Mouse (Mus musculus) MEL (cell line): ENCODE measurements around the gene Erg. TPM values are rescaled to one million over a fixed set of nuclear protein-coding genes. Genes with fewer than 3 reads are reported as not detected.

Experiments used
- DNase-seq: peaks from one replicate; pipeline ENCODE4 v3.0.0; 2011; ENCODE audit warnings: low read depth, low spot score
- H3K27ac ChIP-seq: 2 replicates; pipeline ENCODE4 v1.5.1; 2012; ENCODE audit warnings: low read depth, mild to moderate bottlenecking, control low read depth, low read length, moderate library complexity; ENCODE audit not compliant: control insufficient read depth
- H3K27me3 ChIP-seq, 2 experiments: fragments of 150-350 bp in 1 of 2; sonication (generic) in 1 of 2; 2 replicates each; pipeline ENCODE4 v1.6.1; 2012; ENCODE audit warnings: low read length in 2 of 2, mild to moderate bottlenecking in 2 of 2, improper control_type of control experiment in 1 of 2, moderate library complexity in 1 of 2; ENCODE audit not compliant: insufficient read depth in 2 of 2, control insufficient read depth in 1 of 2
- H3K36me3 ChIP-seq, 2 experiments: 2 replicates each; pipeline ENCODE4 v1.6.1; 2012 to 2014; ENCODE audit warnings: low read length in 2 of 2, improper control_type of control experiment in 1 of 2, inconsistent platforms in 1 of 2, mild to moderate bottlenecking in 1 of 2; ENCODE audit not compliant: insufficient read depth in 2 of 2, control insufficient read depth in 1 of 2
- H3K4me1 ChIP-seq, 2 experiments: fragments of 150-350 bp in 1 of 2; sonication (generic) in 1 of 2; 2 replicates each; pipeline ENCODE4 v1.6.1; 2012; ENCODE audit warnings: low read length in 2 of 2, improper control_type of control experiment in 1 of 2, mild to moderate bottlenecking in 1 of 2; ENCODE audit not compliant: insufficient read depth in 2 of 2, control insufficient read depth in 1 of 2
- H3K4me3 ChIP-seq, 2 experiments: fragments of 150-350 bp in 1 of 2; sonication (generic) in 1 of 2; 2 replicates each; pipeline ENCODE4 v1.5.1; 2012; ENCODE audit warnings: low read depth in 2 of 2, low read length in 2 of 2, mild to moderate bottlenecking in 2 of 2, moderate library complexity in 2 of 2, control low read depth in 1 of 2, improper control_type of control experiment in 1 of 2; ENCODE audit not compliant: control insufficient read depth in 1 of 2, insufficient read depth in 1 of 2
- H3K79me2 ChIP-seq: 2 replicates; pipeline ENCODE4 v1.6.1; 2012; ENCODE audit warnings: mild to moderate bottlenecking, low read length, moderate library complexity; ENCODE audit not compliant: control insufficient read depth, poor library complexity, insufficient read depth
- H3K9ac ChIP-seq: 2 replicates; pipeline ENCODE4 v1.6.1; 2012; ENCODE audit warnings: low read depth, mild to moderate bottlenecking, control low read depth, low read length, moderate library complexity; ENCODE audit not compliant: control insufficient read depth, poor library complexity, severe bottlenecking
- H3K9me3 ChIP-seq: fragments of 150-350 bp; sonication (generic); replicated peaks from 2 replicates; pipeline ENCODE4 v1.6.1; 2012; ENCODE audit warnings: mild to moderate bottlenecking, low read length, improper control_type of control experiment, moderate library complexity; ENCODE audit not compliant: insufficient read depth
- CHD1 ChIP-seq: IDR thresholded peaks from 2 replicates; pipeline ENCODE4 v1.6.1; 2012; ENCODE audit warnings: low read depth, mild to moderate bottlenecking, inconsistent platforms, low read length, improper control_type of control experiment
- CTCF ChIP-seq, 3 experiments: IDR thresholded peaks in 2 of 3; conservative IDR thresholded peaks in 1 of 3; 2 replicates each; pipeline ENCODE4 v1.5.1; 2011 to 2012; ENCODE audit warnings: low read length in 3 of 3, low read depth in 2 of 3, mild to moderate bottlenecking in 2 of 3, improper control_type of control experiment in 1 of 3, inconsistent platforms in 1 of 3, mixed read lengths in 1 of 3, moderate library complexity in 1 of 3; ENCODE audit not compliant: control insufficient read depth in 1 of 3, insufficient read depth in 1 of 3, poor library complexity in 1 of 3, severe bottlenecking in 1 of 3
- ELF1 ChIP-seq: IDR thresholded peaks from 2 replicates; pipeline ENCODE4 v1.6.1; 2014; ENCODE audit warnings: low read depth, mild to moderate bottlenecking, inconsistent platforms, low read length, improper control_type of control experiment, moderate library complexity
- GABPA ChIP-seq: IDR thresholded peaks from 2 replicates; pipeline ENCODE4 v1.6.1; 2012; ENCODE audit warnings: low read depth, mild to moderate bottlenecking, inconsistent platforms, low read length, improper control_type of control experiment, moderate library complexity
- GATA1 ChIP-seq: IDR thresholded peaks from 2 replicates; pipeline ENCODE4 v1.6.1; 2011; ENCODE audit warnings: low read depth, low read length, improper control_type of control experiment
- HCFC1 ChIP-seq: IDR thresholded peaks from 2 replicates; pipeline ENCODE4 v1.6.1; 2012; ENCODE audit warnings: low read depth, mild to moderate bottlenecking, inconsistent platforms, low read length, improper control_type of control experiment, moderate library complexity
- KAT2A ChIP-seq: conservative IDR thresholded peaks from 2 replicates; pipeline ENCODE4 v1.6.1; 2012; ENCODE audit warnings: low read depth, low read length, improper control_type of control experiment, inconsistent platforms
- MAFK ChIP-seq: IDR thresholded peaks from 2 replicates; pipeline ENCODE4 v1.6.1; 2011; ENCODE audit warnings: low read depth, mild to moderate bottlenecking, low read length, improper control_type of control experiment, borderline replicate concordance
- MAZ ChIP-seq: IDR thresholded peaks from 2 replicates; pipeline ENCODE4 v1.6.1; 2012; ENCODE audit warnings: low read depth, mild to moderate bottlenecking, inconsistent platforms, low read length, improper control_type of control experiment
- MEF2A ChIP-seq: IDR thresholded peaks from 2 replicates; pipeline ENCODE4 v1.6.1; 2014; ENCODE audit warnings: low read depth, mild to moderate bottlenecking, inconsistent platforms, low read length, improper control_type of control experiment; ENCODE audit not compliant: poor library complexity, insufficient replicate concordance, severe bottlenecking; ENCODE audit errors: extremely low read depth
- MYB ChIP-seq: IDR thresholded peaks from 2 replicates; pipeline ENCODE4 v1.6.1; 2011; ENCODE audit warnings: mild to moderate bottlenecking, low read depth, low read length, improper control_type of control experiment
- NELFE ChIP-seq: IDR thresholded peaks from 2 replicates; pipeline ENCODE4 v1.6.1; 2011; ENCODE audit warnings: low read depth, low read length, improper control_type of control experiment
- NRF1 ChIP-seq: IDR thresholded peaks from 2 replicates; pipeline ENCODE4 v1.6.1; 2014; ENCODE audit warnings: low read depth, mild to moderate bottlenecking, inconsistent platforms, low read length, improper control_type of control experiment, moderate library complexity; ENCODE audit not compliant: poor library complexity, insufficient read depth, severe bottlenecking
- POLR2A ChIP-seq, 2 experiments: IDR thresholded peaks; 2 replicates each; pipeline ENCODE4 v1.6.1; 2011 to 2012; ENCODE audit warnings: low read length in 2 of 2, mild to moderate bottlenecking in 2 of 2, control low read depth in 1 of 2, improper control_type of control experiment in 1 of 2, low read depth in 1 of 2, moderate library complexity in 1 of 2; ENCODE audit not compliant: control insufficient read depth in 1 of 2, insufficient read depth in 1 of 2, poor library complexity in 1 of 2
- RAD21 ChIP-seq: IDR thresholded peaks from 2 replicates; pipeline ENCODE4 v1.6.1; 2011; ENCODE audit warnings: mild to moderate bottlenecking, low read depth, low read length, improper control_type of control experiment
- SIN3A ChIP-seq: IDR thresholded peaks from 2 replicates; pipeline ENCODE4 v1.6.1; 2012; ENCODE audit warnings: low read length, improper control_type of control experiment, inconsistent platforms
- SMC3 ChIP-seq: IDR thresholded peaks from 2 replicates; pipeline ENCODE4 v1.6.1; 2011; ENCODE audit warnings: low read depth, low read length, improper control_type of control experiment
- TAL1 ChIP-seq: IDR thresholded peaks from 2 replicates; pipeline ENCODE4 v1.6.1; 2012; ENCODE audit warnings: mild to moderate bottlenecking, inconsistent platforms, low read length, moderate library complexity, mixed read lengths
- TBP ChIP-seq: IDR thresholded peaks from 2 replicates; pipeline ENCODE4 v1.8.0; 2011; ENCODE audit warnings: low read depth, low read length, improper control_type of control experiment
- TCF12 ChIP-seq: IDR thresholded peaks from 2 replicates; pipeline ENCODE4 v1.6.1; 2014; ENCODE audit warnings: low read depth, mild to moderate bottlenecking, inconsistent platforms, low read length, improper control_type of control experiment, moderate library complexity
- UBTF ChIP-seq: IDR thresholded peaks from 2 replicates; pipeline ENCODE4 v1.6.1; 2012; ENCODE audit warnings: low read depth, mild to moderate bottlenecking, inconsistent platforms, low read length, improper control_type of control experiment, moderate library complexity, borderline replicate concordance; ENCODE audit not compliant: insufficient read depth
- USF1 ChIP-seq: IDR thresholded peaks from 2 replicates; pipeline ENCODE4 v1.6.1; 2014; ENCODE audit warnings: low read depth, mild to moderate bottlenecking, inconsistent platforms, low read length, improper control_type of control experiment, moderate library complexity
- ZC3H11A ChIP-seq: IDR thresholded peaks from 2 replicates; pipeline ENCODE4 v1.6.1; 2012; ENCODE audit warnings: low read depth, mild to moderate bottlenecking, inconsistent platforms, low read length, improper control_type of control experiment
- ZMIZ1 ChIP-seq: IDR thresholded peaks from 2 replicates; pipeline ENCODE4 v1.6.1; 2012; ENCODE audit warnings: low read depth, mild to moderate bottlenecking, inconsistent platforms, low read length, improper control_type of control experiment, moderate library complexity
- ZNF384 ChIP-seq: IDR thresholded peaks from 2 replicates; pipeline ENCODE4 v1.6.1; 2012; ENCODE audit warnings: low read depth, mild to moderate bottlenecking, inconsistent platforms, low read length, improper control_type of control experiment
- polyA plus RNA-seq, 2 experiments: library from polyadenylated mRNA; stranded (reverse) in 1 of 2; unstranded in 1 of 2; fragments of >175 nt in 1 of 2; fragments of >200 nt in 1 of 2; gene quantifications; 2 replicates each; pipeline versions ENCODE4 v1.2.1 to v1.2.4; 2012; ENCODE audit warnings: low replicate concordance in 2 of 2, low read depth in 1 of 2; ENCODE audit not compliant: insufficient read length in 2 of 2, insufficient read depth in 1 of 2, missing spikeins in 1 of 2
- total RNA-seq: library from RNA; depleted of rRNA; stranded (reverse); fragments of 300-350 nt; gene quantifications from 2 replicates; pipeline ENCODE4 v1.2.3, GENCODE M21; 2012

Erg gene
- total and polyA plus RNA-seq, 3 experiments = 0.11 to 0.27 TPM; not detected in 1

- Histone ChIP-seq H3K36me3 (no peaks in the 10 kb centered on the region), H3K9ac (no peak overlapping the region), H3K9me3 (no peaks in the 10 kb centered on the region), H3K27ac (no peak overlapping the region), H3K27me3 (peaks cover 0 to 1% of the 10 kb centered on the region in 2 experiments; a peak in 1 of 4 replicates), H3K79me2 (no peaks in the 10 kb centered on the region), H3K4me1 (no peaks in the 10 kb centered on the region), H3K4me3 (no peak overlapping the region)
- TF ChIP-seq HCFC1 (no peak), USF1 (no peak), CTCF (IDR thresholded peaks at IDR 0.05 in 2 of 3, conservative IDR thresholded peaks at IDR 0.05 in 1 of 3; ENCODE audit: control insufficient read depth in 1 of 3, insufficient read depth in 1 of 3, low read depth in 2 of 3, low read length in 3 of 3, poor library complexity in 1 of 3, severe bottlenecking in 1 of 3) (no peak), SMC3 (no peak), NELFE (no peak), POLR2A (IDR thresholded peaks at IDR 0.05; ENCODE audit: control insufficient read depth in 1 of 2, insufficient read depth in 1 of 2, low read depth in 1 of 2, low read length in 2 of 2, poor library complexity in 1 of 2) (no peak), ZMIZ1 (no peak), ZC3H11A (no peak), CHD1 (no peak), NRF1 (no peak), MAZ (no peak), ELF1 (no peak)
- no peak for DNase-seq
These were observed 180.9 kb downstream of the Erg start for GRCm38 (mm10) chr16:95405496-95405895.

GRCm38 (mm10) chr16:95403453-95403852 is 182.9 kb downstream of the Erg start:
- Histone ChIP-seq H3K9ac (no peak overlapping the region), H3K36me3 (no peaks in the 10 kb centered on the region), H3K79me2 (no peaks in the 10 kb centered on the region), H3K9me3 (no peaks in the 10 kb centered on the region), H3K27ac (no peak overlapping the region), H3K27me3 (peaks cover 0 to 1% of the 10 kb centered on the region in 2 experiments; a peak in 1 of 4 replicates), H3K4me3 (no peak overlapping the region), H3K4me1 (no peaks in the 10 kb centered on the region)
- DNase-seq = no peak
- no peak for TF ChIP-seq CTCF (IDR thresholded peaks at IDR 0.05 in 2 of 3, conservative IDR thresholded peaks at IDR 0.05 in 1 of 3; ENCODE audit: control insufficient read depth in 1 of 3, insufficient read depth in 1 of 3, low read depth in 2 of 3, low read length in 3 of 3, poor library complexity in 1 of 3, severe bottlenecking in 1 of 3)
- TF ChIP-seq TCF12 = no peak
- no peak for TF ChIP-seq GATA1

- TF ChIP-seq CTCF (IDR thresholded peaks at IDR 0.05 in 2 of 3, conservative IDR thresholded peaks at IDR 0.05 in 1 of 3; ENCODE audit: control insufficient read depth in 1 of 3, insufficient read depth in 1 of 3, low read depth in 2 of 3, low read length in 3 of 3, poor library complexity in 1 of 3, severe bottlenecking in 1 of 3) = no peak
- no peak for TF ChIP-seq POLR2A (IDR thresholded peaks at IDR 0.05; ENCODE audit: control insufficient read depth in 1 of 2, insufficient read depth in 1 of 2, low read depth in 1 of 2, low read length in 2 of 2, poor library complexity in 1 of 2)
- TF ChIP-seq KAT2A = no peak
- TF ChIP-seq GABPA = no peak
- no peak for TF ChIP-seq HCFC1
- TF ChIP-seq TBP = no peak
- TF ChIP-seq ZC3H11A = no peak
- no peak for TF ChIP-seq ZNF384
- no peak for TF ChIP-seq MAFK
- no peak for TF ChIP-seq MYB
- TF ChIP-seq SMC3 = no peak
- TF ChIP-seq SIN3A = no peak
- no peak for TF ChIP-seq NRF1
- TF ChIP-seq RAD21 = no peak
- TF ChIP-seq MEF2A = no peak
- TF ChIP-seq TAL1 = no peak
- TF ChIP-seq UBTF = no peak
- Histone ChIP-seq H3K79me2 (no peaks in the 10 kb centered on the region), H3K27me3 (peaks cover 0 to 1% of the 10 kb centered on the region in 2 experiments; a peak in 1 of 4 replicates), H3K36me3 (no peaks in the 10 kb centered on the region), H3K4me3 (no peak overlapping the region), H3K9ac (no peak overlapping the region), H3K27ac (no peak overlapping the region), H3K9me3 (no peaks in the 10 kb centered on the region), H3K4me1 (no peaks in the 10 kb centered on the region)
- no peak for DNase-seq
These were observed 184.5 kb downstream of the Erg start for GRCm38 (mm10) chr16:95401869-95402268.
